Mouse (Mus musculus): Measurements from ENCODE around the gene Serpina1e. TPM values are rescaled to one million over a fixed set of nuclear protein-coding genes. Genes with fewer than 3 reads are reported as not detected.

Serpina1e gene
- not detected for total RNA-seq (2023)

DNA sequence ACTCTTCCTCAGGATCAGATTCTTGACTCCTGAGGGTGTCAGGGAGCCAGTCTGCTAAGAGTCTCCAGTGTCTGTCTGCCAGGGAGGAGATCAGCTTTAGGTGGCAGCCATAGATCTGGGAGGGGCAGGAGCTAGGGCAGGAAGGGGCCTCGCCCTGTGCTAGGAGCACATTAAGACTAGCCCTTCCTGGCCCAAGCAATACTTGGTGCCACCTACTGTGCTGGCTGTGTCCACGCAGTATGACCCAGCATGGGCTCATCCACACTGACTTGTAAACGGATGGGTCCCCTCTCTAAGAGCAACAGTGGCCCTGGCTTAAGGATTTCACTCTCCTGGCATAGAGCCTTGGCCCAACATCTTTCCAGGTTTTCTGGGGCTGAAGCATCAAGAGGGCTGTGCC, at the start of gene Serpina1e:
Gene Serpina1e, minus strand, starts transcription at position 178 of the 400 bp plus-strand sequence.

DNA sequence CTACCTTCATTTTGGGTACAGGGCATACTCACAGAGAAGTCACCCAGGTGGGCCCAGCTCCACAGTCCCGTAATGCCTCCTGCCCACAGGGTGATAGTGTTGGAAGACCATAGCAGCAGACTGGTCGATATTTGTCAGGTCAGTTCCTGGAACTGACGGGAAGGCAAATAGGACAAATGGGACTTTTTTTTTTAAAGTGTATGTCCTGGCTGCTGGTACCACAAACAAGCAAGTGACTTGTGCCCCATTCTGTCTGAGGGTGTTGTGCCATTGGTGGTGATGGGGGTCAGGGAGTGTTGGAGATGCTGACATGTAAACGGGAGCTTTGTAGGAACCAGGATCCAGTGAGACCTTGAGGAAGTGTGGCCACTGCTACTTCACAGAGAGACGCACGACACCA, 31.1 kb upstream of the Serpina1e start, which contains the start of gene Serpina11:
Gene Serpina11, minus strand, starts transcription at position 101 of the 400 bp plus-strand sequence.

DNA sequence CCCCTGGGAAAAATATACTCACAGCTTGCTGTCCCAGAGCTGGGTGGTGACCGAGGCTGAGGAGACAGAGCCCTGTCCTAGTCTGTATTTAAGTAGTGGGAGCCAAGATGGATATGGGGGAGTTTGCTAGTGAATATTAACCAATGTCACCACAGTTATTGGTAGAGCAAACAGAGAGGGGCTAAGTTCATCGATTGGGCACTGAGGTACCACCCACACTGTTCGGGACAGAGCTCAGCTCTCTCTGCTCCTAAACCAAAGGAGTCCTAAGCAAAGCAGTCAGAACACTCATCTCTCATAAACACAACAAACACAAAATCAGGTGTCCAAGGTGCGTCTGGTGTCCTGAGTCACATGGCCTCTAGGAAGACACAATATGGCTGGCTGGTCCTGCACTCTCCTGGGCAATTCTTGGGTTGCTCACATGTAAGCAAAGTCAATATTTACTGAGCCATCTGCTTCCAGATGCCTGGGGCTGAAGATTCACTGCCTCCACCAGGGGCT, 53.9 kb downstream of the Serpina1e start, which contains the start of gene Serpina1c:
Gene Serpina1c, minus strand, starts transcription at position 51 of the 504 bp plus-strand sequence.

Other genes starting within 250 kb of the Serpina1e start
- gene Serpina1d, start 185.4 kb downstream of the Serpina1e start, total RNA-seq (2023) = not detected
- not detected for gene Serpina1b, start 128.6 kb downstream of the Serpina1e start, total RNA-seq (2023)
- not detected for gene Serpina1a, start 95.4 kb downstream of the Serpina1e start, total RNA-seq (2023)
- gene Serpina1c, start 54.1 kb downstream of the Serpina1e start, total RNA-seq (2023) = not detected
- gene Serpina11, start 31.0 kb upstream of the Serpina1e start, total RNA-seq (2023) = not detected
- not detected for gene Serpina9, start 54.8 kb upstream of the Serpina1e start, total RNA-seq (2023)
- not detected for gene Serpina12, start 85.5 kb upstream of the Serpina1e start, total RNA-seq (2023)
- gene Serpina5, start 142.1 kb upstream of the Serpina1e start, total RNA-seq (2023) = not detected
- gene Serpina3a, start 153.7 kb upstream of the Serpina1e start, total RNA-seq (2023) = not detected
- gene Serpina3b, start 169.0 kb upstream of the Serpina1e start, total RNA-seq (2023) = not detected
- gene Serpina3c, start 194.9 kb upstream of the Serpina1e start, total RNA-seq (2023) = not detected

Measured in B cell, adult 67 days (primary cell).